Mouse (Mus musculus): ENCODE data around the gene Pkp4. TPM values are rescaled to one million over a fixed set of nuclear protein-coding genes. Genes with fewer than 3 reads are reported as not detected.

The Pkp4 gene
- 100 to 1,000 TPM; 293 to 303 TPM for total RNA-seq (2021)

- peak; percentile 91 for DNase-seq
These were observed at the start of gene Pkp4, which contains the start of gene Ccdc148 for GRCm38 (mm10) chr2:59160605-59160963. Gene Pkp4, plus strand, starts transcription at chr2:59160850. Gene Ccdc148, minus strand, starts transcription at chr2:59160683.

DNA sequence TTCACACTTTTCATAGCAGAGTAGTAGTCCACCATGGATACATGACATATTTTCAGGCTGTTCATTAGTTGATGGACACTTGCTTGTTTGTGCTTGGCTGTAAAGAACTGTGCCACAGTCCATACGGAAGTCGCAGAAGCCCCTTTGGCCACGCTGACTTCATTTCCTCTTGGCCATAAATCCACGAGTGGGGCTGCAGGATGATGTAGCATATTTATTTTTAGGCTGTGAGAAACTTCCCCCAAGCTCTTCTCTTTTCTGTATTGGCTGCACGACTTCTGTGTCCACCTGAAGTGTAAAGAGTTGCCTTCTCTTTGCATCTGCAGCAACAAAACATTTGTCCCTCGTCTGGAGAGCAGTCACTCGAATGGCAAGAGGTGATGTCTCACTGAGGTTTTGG is 31.6 kb upstream of the Pkp4 start:
- no peak for DNase-seq

GRCm38 (mm10) chr2:59129821-59130220 is 30.8 kb upstream of the Pkp4 start:
- no peak for DNase-seq

GRCm38 (mm10) chr2:59131044-59131443 is 29.6 kb upstream of the Pkp4 start:
- no peak for DNase-seq

GRCm38 (mm10) chr2:59155428-59155827 is 5.2 kb upstream of the Pkp4 start:
- DNase-seq: no peak

GRCm38 (mm10) chr2:59158117-59158516 is 2.5 kb upstream of the Pkp4 start:
- no peak for DNase-seq

GRCm38 (mm10) chr2:59159961-59160604 is 567 bp upstream of the Pkp4 start:
- no peak for DNase-seq

DNA sequence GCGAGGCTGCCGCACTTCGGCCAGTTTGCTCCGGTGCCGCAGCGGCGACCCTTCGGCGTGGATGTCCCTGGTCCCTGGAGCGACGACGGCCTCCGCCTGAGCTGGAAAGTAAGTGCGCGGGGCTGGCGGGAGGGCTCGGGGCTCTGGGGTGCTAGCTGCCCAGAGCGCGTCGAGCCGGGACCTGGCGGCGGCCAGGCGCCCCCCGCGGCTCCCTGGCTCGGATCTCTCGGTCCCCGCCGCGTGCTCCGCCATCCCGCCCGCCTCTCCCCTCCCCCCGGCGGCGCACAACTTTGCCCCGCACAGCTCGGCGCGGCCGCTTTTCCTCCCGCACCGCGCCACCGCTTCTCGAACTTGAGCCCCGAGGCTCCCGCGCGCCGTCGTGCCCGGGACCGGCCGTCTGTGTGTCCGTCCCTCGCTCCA is 381 bp downstream of the Pkp4 start:
- DNase-seq: no peak

- peak; percentile 77 to 78 for DNase-seq
These were observed 1.0 kb downstream of the Pkp4 start for GRCm38 (mm10) chr2:59161441-59162284.

DNA sequence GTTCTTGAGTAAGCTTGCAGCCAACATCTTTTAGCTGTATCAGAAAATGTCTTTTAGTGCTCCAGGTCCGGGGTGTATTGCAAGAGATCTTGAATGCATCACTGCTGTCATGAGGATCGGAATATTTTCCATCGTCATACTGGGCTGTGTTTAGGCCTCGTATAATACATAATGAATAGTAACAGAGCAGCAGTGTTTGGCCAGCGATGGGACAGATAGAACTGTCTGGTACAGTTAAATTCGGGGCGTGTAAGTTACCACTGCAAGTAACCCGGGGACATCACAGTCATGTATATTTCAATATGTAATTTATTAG is 1.6 kb downstream of the Pkp4 start:
- DNase-seq: no peak

- DNase-seq: no peak
These were observed 6.3 kb downstream of the Pkp4 start for GRCm38 (mm10) chr2:59166976-59167375.

- DNase-seq: no peak
These were observed 7.2 kb downstream of the Pkp4 start for GRCm38 (mm10) chr2:59167830-59168229.

- no peak for DNase-seq
These were observed 9.0 kb downstream of the Pkp4 start for GRCm38 (mm10) chr2:59169572-59170207.

- no peak for DNase-seq
These were observed 9.5 kb downstream of the Pkp4 start for GRCm38 (mm10) chr2:59170208-59170589.

- no peak for DNase-seq
These were observed 9.9 kb downstream of the Pkp4 start for GRCm38 (mm10) chr2:59170593-59170992.

- no peak for DNase-seq
These were observed 10.9 kb downstream of the Pkp4 start for GRCm38 (mm10) chr2:59171533-59171932.

GRCm38 (mm10) chr2:59175926-59176325 is 15.3 kb downstream of the Pkp4 start:
- DNase-seq: no peak

DNA sequence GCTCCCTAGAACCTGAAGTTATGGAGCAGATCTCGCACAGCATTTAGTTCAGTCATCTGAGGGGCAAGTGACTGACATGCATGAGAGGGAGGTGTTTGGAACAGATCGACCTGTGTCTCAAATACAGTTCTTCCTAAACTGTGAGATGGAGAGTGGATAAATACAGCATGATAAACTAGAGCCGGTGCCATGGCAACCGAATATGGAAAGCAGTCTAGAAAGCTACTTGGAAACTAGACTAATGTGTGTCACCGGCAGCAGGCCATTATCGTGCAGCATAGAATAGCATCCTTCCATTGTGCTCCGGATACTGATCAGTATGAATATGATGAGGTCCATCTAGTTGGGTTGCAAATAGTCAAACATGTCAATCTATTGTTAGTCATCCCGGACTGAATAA is 17.5 kb downstream of the Pkp4 start:
- peak in 1 of 2 experiments; percentile 45 for DNase-seq

DNA sequence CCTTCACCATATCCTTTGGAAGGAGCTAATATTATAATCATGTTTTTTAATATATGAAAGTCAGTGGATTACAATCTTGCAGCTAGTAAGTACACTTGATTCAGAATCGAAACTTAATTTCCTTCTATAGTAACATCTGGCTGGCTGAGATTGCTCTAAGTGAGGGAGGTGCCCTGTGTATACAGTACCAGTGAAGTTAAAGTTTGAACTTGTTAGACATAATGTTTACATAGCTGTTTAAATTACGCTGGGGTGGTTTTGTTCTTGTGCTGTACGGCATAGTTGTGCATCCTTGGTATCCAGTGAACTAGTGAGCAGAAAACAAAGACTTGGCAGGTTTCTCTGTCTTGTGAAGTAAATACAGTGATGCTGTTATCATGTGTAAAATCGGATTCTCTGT is 18.3 kb downstream of the Pkp4 start:
- DNase-seq: no peak

DNA sequence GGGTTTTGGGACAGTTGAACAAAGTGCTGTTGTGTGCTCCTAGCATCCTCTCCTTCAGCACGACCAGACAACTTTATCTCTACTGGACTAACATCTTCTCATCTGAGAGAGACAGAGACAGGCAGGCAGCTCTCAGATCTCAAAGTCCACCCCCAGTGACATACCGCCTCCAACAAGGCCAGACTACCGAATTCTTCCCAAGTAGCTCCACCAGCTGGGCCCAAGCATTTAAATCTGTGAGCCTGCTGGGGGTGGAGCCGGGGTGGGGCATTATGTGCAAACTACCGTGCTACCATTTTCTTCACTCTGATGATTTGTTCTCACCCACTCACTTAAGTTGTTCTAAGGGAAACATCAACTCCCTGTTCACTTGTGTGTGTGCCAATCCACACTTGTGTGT is 18.8 kb downstream of the Pkp4 start:
- DNase-seq: no peak

- DNase-seq: no peak
These were observed 20.9 kb downstream of the Pkp4 start for GRCm38 (mm10) chr2:59181321-59182113.

- DNase-seq: no peak
These were observed 22.9 kb downstream of the Pkp4 start for GRCm38 (mm10) chr2:59183541-59183940.

Data from layer of hippocampus, postnatal 36 days (tissue).